Mouse (Mus musculus) thymus, postnatal 14 days (tissue): ENCODE data around the gene Ankrd10.
A peak's percentile ranks its signal among the peaks of the same experiment; 100 is the strongest.
"Not testable (repeated sequence)": the region's sequence is repeated elsewhere in the genome, so short reads cannot be mapped to it uniquely, and the experiment has no call there.

Experiments used
- DNase-seq: peaks from one replicate; pipeline ENCODE4 v3.0.0; 2021

Gene Ankrd10

GRCm38 (mm10) chr8:11635611-11636081 is at the start of gene Ankrd10:
Gene Ankrd10 (minus strand): TSS chr8:11635757.
- DNase-seq = peak; percentile 99

GRCm38 (mm10) chr8:11684558-11684957 is 49.0 kb upstream of the Ankrd10 start:
- DNase-seq = no peak

GRCm38 (mm10) chr8:11668308-11668707 is 32.8 kb upstream of the Ankrd10 start:
- DNase-seq = no peak

- DNase-seq = not testable (repeated sequence)
Observed at GRCm38 (mm10) chr8:11666023-11666716, 30.6 kb upstream of the Ankrd10 start.

GRCm38 (mm10) chr8:11661969-11662368 is 26.4 kb upstream of the Ankrd10 start:
- no peak for DNase-seq

- no peak for DNase-seq
Observed at GRCm38 (mm10) chr8:11650021-11650420, 14.5 kb upstream of the Ankrd10 start.

- no peak for DNase-seq
Observed at GRCm38 (mm10) chr8:11643123-11643522, 7.6 kb upstream of the Ankrd10 start.

GRCm38 (mm10) chr8:11640606-11641005 is 5.0 kb upstream of the Ankrd10 start:
- DNase-seq = no peak

GRCm38 (mm10) chr8:11637531-11637930 is 2.0 kb upstream of the Ankrd10 start:
- DNase-seq = no peak

GRCm38 (mm10) chr8:11636324-11637057 is 934 bp upstream of the Ankrd10 start:
- peak; percentile 73 for DNase-seq

- peak; percentile 97 for DNase-seq
Observed at GRCm38 (mm10) chr8:11635012-11635577, 462 bp downstream of the Ankrd10 start.

GRCm38 (mm10) chr8:11634331-11635011 is 1.1 kb downstream of the Ankrd10 start:
- no peak for DNase-seq

- no peak for DNase-seq
Observed at GRCm38 (mm10) chr8:11633414-11633813, 2.1 kb downstream of the Ankrd10 start.

GRCm38 (mm10) chr8:11632406-11632805 is 3.2 kb downstream of the Ankrd10 start:
- no peak for DNase-seq

- no peak for DNase-seq
Observed at GRCm38 (mm10) chr8:11629206-11629605, 6.4 kb downstream of the Ankrd10 start.

- DNase-seq = no peak
Observed at GRCm38 (mm10) chr8:11628506-11629132, 6.9 kb downstream of the Ankrd10 start.

- DNase-seq = no peak
Observed at GRCm38 (mm10) chr8:11627717-11628116, 7.8 kb downstream of the Ankrd10 start.

GRCm38 (mm10) chr8:11625084-11625483 is 10.5 kb downstream of the Ankrd10 start:
- DNase-seq = no peak

- DNase-seq = no peak
Observed at GRCm38 (mm10) chr8:11619091-11619490, 16.5 kb downstream of the Ankrd10 start.

- no peak for DNase-seq
Observed at GRCm38 (mm10) chr8:11618063-11618462, 17.5 kb downstream of the Ankrd10 start.

- peak; percentile 71 for DNase-seq
Observed at GRCm38 (mm10) chr8:11616294-11616693, 19.3 kb downstream of the Ankrd10 start.

GRCm38 (mm10) chr8:11614126-11614835 is 21.3 kb downstream of the Ankrd10 start:
- DNase-seq = no peak
